Mouse (Mus musculus): ENCODE results near the gene Hoxa13. TPM values are rescaled to one million over a fixed set of nuclear protein-coding genes. Genes with fewer than 3 reads are reported as not detected.

The Hoxa13 gene
- polyA plus RNA-seq, 1 experiment from 2014 or later = not detected

DNA sequence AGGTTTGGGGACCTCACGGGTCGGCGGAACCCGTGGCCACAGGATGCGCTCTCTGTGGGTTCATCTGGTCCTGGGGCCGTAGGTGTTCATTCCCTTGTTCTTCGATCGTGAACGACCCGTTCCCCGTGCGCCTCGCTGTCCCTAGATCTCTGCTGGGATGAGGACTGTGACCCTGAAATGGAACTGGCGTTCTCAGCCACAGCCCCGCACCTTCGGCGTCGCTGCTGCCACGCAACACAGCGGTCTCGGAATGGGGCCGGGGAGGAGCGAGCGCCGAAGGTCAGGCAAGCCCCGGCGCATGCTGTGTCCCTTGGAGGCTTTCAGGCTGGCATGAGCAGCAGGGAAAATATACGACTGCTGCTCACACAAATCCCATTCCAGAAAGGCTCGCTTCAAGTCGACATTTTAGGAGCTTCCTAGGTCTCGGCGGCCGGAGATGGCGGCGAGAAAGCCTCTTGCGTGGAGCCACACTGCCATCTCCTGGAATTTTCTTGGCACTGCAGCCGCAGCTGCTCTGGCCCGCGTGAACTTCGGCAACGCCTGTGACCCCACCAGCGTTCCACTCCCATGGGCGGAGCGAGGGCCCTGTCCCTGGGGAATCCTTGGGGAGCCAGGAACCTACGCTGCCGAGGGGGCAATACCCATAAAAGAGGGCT lies 39.2 kb downstream of the Hoxa13 start, which contains the start of gene Hoxa7:
TSS of gene Hoxa7 (minus strand) at position 518 of the 656 bp plus-strand sequence.
- peak within 1 kb of the TSS; percentile 95 for H3K4me2 ChIP-seq (ENCODE audit: low read length)
- H3K4me1 ChIP-seq (replicated peaks; ENCODE audit: control insufficient read depth, insufficient read depth, low read length) = peaks cover 17% of the 10 kb centered on the region
- H3K4me3 ChIP-seq (replicated peaks; ENCODE audit: low read length) = peak within 1 kb of the TSS; percentile 51
- no peak within 1 kb of the TSS for H3K27ac ChIP-seq (ENCODE audit: low read length)
- H3K9ac ChIP-seq (replicated peaks; ENCODE audit: low read depth, low read length) = peak within 1 kb of the TSS; percentile 52
- H3K36me3 ChIP-seq (ENCODE audit: control insufficient read depth, insufficient read depth) = no peaks in the 10 kb centered on the region
- H3K9me3 ChIP-seq (ENCODE audit: control insufficient read depth, low read length) = no peaks in the 10 kb centered on the region
- peaks cover 93% of the 10 kb centered on the region for H3K27me3 ChIP-seq (replicated peaks; ENCODE audit: control insufficient read depth, insufficient read depth, low read length)
- 1% methylated on average over 46 of the region's 46 CpGs for WGBS
- peak; percentile 71 for ATAC-seq

DNA sequence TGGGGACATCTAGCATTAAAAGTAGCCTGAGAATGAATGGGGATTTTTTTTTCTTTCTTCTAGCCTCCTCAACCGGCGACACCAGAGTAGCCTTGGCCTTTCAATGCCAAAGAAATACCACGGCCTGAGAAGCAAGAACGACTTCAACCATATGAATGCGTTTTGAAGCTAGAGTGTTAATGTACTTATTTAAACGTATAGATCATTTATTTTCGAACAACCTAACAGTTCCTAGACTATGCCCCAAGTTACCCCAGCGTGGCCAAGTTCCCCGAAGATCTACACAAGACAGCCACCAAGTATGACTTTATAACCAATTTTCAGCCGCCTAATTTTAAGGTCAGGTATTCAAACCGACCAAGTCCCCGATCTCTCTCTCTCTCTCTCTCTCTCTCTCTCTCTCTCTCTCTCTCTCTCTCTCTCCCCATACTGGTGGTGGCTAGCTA lies 39.8 kb downstream of the Hoxa13 start:
- 5% methylated on average over 12 of the region's 12 CpGs for WGBS
- Histone ChIP-seq H3K9me3 (ENCODE audit: control insufficient read depth, low read length) (no peaks in the 10 kb centered on the region), H3K27ac (ENCODE audit: low read length) (no peak overlapping the region), H3K9ac (replicated peaks; ENCODE audit: low read depth, low read length) (no peak overlapping the region), H3K27me3 (replicated peaks; ENCODE audit: control insufficient read depth, insufficient read depth, low read length) (peaks cover 93% of the 10 kb centered on the region), H3K4me3 (replicated peaks; ENCODE audit: low read length) (peak overlapping the region; percentile 51; the same call in 1 of the 2 replicates), H3K4me1 (replicated peaks; ENCODE audit: control insufficient read depth, insufficient read depth, low read length) (peaks cover 17% of the 10 kb centered on the region), H3K36me3 (ENCODE audit: control insufficient read depth, insufficient read depth) (no peaks in the 10 kb centered on the region), H3K4me2 (ENCODE audit: low read length) (peak overlapping the region; percentile 95)
- ATAC-seq = no peak

GRCm38 (mm10) chr6:52220003-52220864 lies 40.4 kb downstream of the Hoxa13 start:
- Histone ChIP-seq H3K9me3 (ENCODE audit: control insufficient read depth, low read length) (no peaks in the 10 kb centered on the region), H3K4me2 (ENCODE audit: low read length) (no peak overlapping the region), H3K27ac (ENCODE audit: low read length) (no peak overlapping the region), H3K4me1 (replicated peaks; ENCODE audit: control insufficient read depth, insufficient read depth, low read length) (peaks cover 17% of the 10 kb centered on the region), H3K9ac (replicated peaks; ENCODE audit: low read depth, low read length) (no peak overlapping the region), H3K4me3 (replicated peaks; ENCODE audit: low read length) (no peak overlapping the region), H3K27me3 (replicated peaks; ENCODE audit: control insufficient read depth, insufficient read depth, low read length) (peaks cover 93% of the 10 kb centered on the region), H3K36me3 (ENCODE audit: control insufficient read depth, insufficient read depth) (no peaks in the 10 kb centered on the region)
- no peak for ATAC-seq
- WGBS = 10% methylated on average over 32 of the region's 32 CpGs

GRCm38 (mm10) chr6:52219234-52219942 lies 41.3 kb downstream of the Hoxa13 start:
- Histone ChIP-seq H3K36me3 (ENCODE audit: control insufficient read depth, insufficient read depth) (no peaks in the 10 kb centered on the region), H3K9me3 (ENCODE audit: control insufficient read depth, low read length) (no peaks in the 10 kb centered on the region), H3K27me3 (replicated peaks; ENCODE audit: control insufficient read depth, insufficient read depth, low read length) (peaks cover 93% of the 10 kb centered on the region), H3K4me3 (replicated peaks; ENCODE audit: low read length) (no peak overlapping the region), H3K4me2 (ENCODE audit: low read length) (no peak overlapping the region), H3K27ac (ENCODE audit: low read length) (no peak overlapping the region), H3K9ac (replicated peaks; ENCODE audit: low read depth, low read length) (no peak overlapping the region), H3K4me1 (replicated peaks; ENCODE audit: control insufficient read depth, insufficient read depth, low read length) (peaks cover 17% of the 10 kb centered on the region)
- WGBS = 17% methylated on average over 9 of the region's 9 CpGs
- ATAC-seq = no peak

GRCm38 (mm10) chr6:52218643-52219215 lies 42.0 kb downstream of the Hoxa13 start:
- 6% methylated on average over 14 of the region's 14 CpGs for WGBS
- Histone ChIP-seq H3K36me3 (ENCODE audit: control insufficient read depth, insufficient read depth) (no peaks in the 10 kb centered on the region), H3K9ac (replicated peaks; ENCODE audit: low read depth, low read length) (no peak overlapping the region), H3K4me2 (ENCODE audit: low read length) (no peak overlapping the region), H3K4me1 (replicated peaks; ENCODE audit: control insufficient read depth, insufficient read depth, low read length) (peaks cover 17% of the 10 kb centered on the region), H3K27me3 (replicated peaks; ENCODE audit: control insufficient read depth, insufficient read depth, low read length) (peaks cover 94% of the 10 kb centered on the region), H3K27ac (ENCODE audit: low read length) (no peak overlapping the region), H3K4me3 (replicated peaks; ENCODE audit: low read length) (no peak overlapping the region), H3K9me3 (ENCODE audit: control insufficient read depth, low read length) (no peaks in the 10 kb centered on the region)
- no peak for ATAC-seq

GRCm38 (mm10) chr6:52217895-52218642 lies 42.6 kb downstream of the Hoxa13 start:
- H3K9ac ChIP-seq (replicated peaks; ENCODE audit: low read depth, low read length) = no peak overlapping the region
- H3K36me3 ChIP-seq (ENCODE audit: control insufficient read depth, insufficient read depth) = no peaks in the 10 kb centered on the region
- no peak for ATAC-seq
- H3K27ac ChIP-seq (ENCODE audit: low read length) = no peak overlapping the region
- WGBS = 4% methylated on average over 23 of the region's 23 CpGs
- peaks cover 17% of the 10 kb centered on the region for H3K4me1 ChIP-seq (replicated peaks; ENCODE audit: control insufficient read depth, insufficient read depth, low read length)
- H3K4me3 ChIP-seq (replicated peaks; ENCODE audit: low read length) = no peak overlapping the region
- peaks cover 94% of the 10 kb centered on the region for H3K27me3 ChIP-seq (replicated peaks; ENCODE audit: control insufficient read depth, insufficient read depth, low read length)
- H3K9me3 ChIP-seq (ENCODE audit: control insufficient read depth, low read length) = no peaks in the 10 kb centered on the region
- H3K4me2 ChIP-seq (ENCODE audit: low read length) = no peak overlapping the region

GRCm38 (mm10) chr6:52217459-52217768 lies 43.3 kb downstream of the Hoxa13 start:
- ATAC-seq = peak; percentile 41; the same call in 1 of the 2 replicates
- peaks cover 94% of the 10 kb centered on the region for H3K27me3 ChIP-seq (replicated peaks; ENCODE audit: control insufficient read depth, insufficient read depth, low read length)
- WGBS = under 1% methylated on average over 25 of the region's 25 CpGs
- H3K9ac ChIP-seq (replicated peaks; ENCODE audit: low read depth, low read length) = no peak overlapping the region
- peak overlapping the region; percentile 24 for H3K4me3 ChIP-seq (replicated peaks; ENCODE audit: low read length)
- H3K36me3 ChIP-seq (ENCODE audit: control insufficient read depth, insufficient read depth) = no peaks in the 10 kb centered on the region
- no peaks in the 10 kb centered on the region for H3K9me3 ChIP-seq (ENCODE audit: control insufficient read depth, low read length)
- no peak overlapping the region for H3K27ac ChIP-seq (ENCODE audit: low read length)
- H3K4me1 ChIP-seq (replicated peaks; ENCODE audit: control insufficient read depth, insufficient read depth, low read length) = peaks cover 17% of the 10 kb centered on the region
- peak overlapping the region; percentile 39 for H3K4me2 ChIP-seq (ENCODE audit: low read length)

DNA sequence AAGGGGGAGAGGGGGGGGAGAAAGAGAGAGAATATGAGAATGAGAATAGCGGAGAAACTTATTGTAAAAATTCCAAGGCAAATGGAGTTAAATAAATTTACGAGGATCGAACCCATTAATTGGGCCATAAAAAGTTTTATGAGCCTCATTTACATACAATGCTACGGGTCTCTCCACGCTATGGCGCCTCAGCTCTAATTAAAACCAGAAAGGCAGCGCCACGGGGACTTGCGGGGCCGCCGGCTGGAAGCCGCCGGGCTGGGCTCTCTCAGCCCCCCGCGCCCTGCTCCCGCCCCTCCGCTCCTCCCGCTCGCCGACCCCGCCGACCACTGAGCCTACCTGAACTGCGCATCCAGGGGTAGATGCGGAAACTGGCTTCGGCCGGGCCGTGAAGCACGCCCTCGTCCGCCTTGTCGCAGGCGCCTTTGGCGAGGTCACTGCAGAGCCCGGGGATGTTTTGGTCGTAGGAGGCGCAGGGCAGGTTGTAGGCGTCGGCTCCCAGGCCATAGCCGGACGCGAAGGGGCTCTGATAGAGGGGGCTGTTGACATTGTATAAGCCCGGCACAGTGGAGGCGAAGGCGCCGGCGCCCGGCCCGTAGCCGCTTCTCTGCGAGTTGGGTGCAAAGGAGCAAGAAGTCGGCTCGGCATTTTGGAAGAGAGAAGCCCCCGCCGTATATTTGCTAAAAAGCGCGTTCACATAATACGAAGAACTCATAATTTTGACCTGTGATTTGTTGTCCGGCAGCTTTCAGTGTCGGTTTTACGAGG lies 43.8 kb downstream of the Hoxa13 start:
- no peak for ATAC-seq
- Histone ChIP-seq H3K27me3 (replicated peaks; ENCODE audit: control insufficient read depth, insufficient read depth, low read length) (peaks cover 94% of the 10 kb centered on the region), H3K4me3 (replicated peaks; ENCODE audit: low read length) (peak overlapping the region; percentile 24), H3K9ac (replicated peaks; ENCODE audit: low read depth, low read length) (no peak overlapping the region), H3K9me3 (ENCODE audit: control insufficient read depth, low read length) (no peaks in the 10 kb centered on the region), H3K27ac (ENCODE audit: low read length) (no peak overlapping the region), H3K36me3 (ENCODE audit: control insufficient read depth, insufficient read depth) (no peaks in the 10 kb centered on the region), H3K4me2 (ENCODE audit: low read length) (peak overlapping the region; percentile 39), H3K4me1 (replicated peaks; ENCODE audit: control insufficient read depth, insufficient read depth, low read length) (peaks cover 15% of the 10 kb centered on the region)
- WGBS = 2% methylated on average over 60 of the region's 60 CpGs

All from forebrain, embryonic 16.5 days (tissue).